Mouse (Mus musculus) erythroblast, embryonic 14.5 days (primary cell): Measurements from ENCODE around the gene Cdh9.

ENCODE experiments used
- GATA1 ChIP-seq: IDR thresholded peaks from 2 replicates; pipeline ENCODE4 v1.6.1; 2012; ENCODE audit warnings: low read length, inconsistent platforms, mixed read lengths
- TAL1 ChIP-seq: IDR thresholded peaks from 3 replicates; pipeline ENCODE4 v1.6.1; 2012; ENCODE audit warnings: low read length, inconsistent platforms, mixed read lengths

DNA sequence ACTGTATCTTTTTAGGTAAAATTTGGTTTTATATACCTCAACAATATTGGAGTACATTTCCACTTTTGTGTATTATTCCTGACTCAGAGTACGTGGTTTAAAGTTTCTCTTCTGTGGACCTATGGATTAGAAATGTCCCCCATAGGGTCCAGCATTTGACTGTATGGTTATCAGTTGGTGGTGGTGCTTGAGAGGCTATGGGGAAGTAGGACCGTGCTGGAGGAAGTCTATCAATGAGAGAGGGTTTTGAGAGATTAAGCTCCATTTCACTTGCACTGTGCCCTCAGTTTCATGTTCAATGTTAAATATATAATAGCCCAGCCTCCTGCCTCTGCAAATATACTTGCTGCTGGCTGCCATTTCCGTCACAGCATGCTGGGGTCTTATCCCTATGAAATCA is 28.7 kb upstream of the Cdh9 start:
- TF ChIP-seq GATA1 = no peak
- no peak for TF ChIP-seq TAL1
